ENCODE assay signal across 12 mouse cellular contexts in the genomic region with DNA sequence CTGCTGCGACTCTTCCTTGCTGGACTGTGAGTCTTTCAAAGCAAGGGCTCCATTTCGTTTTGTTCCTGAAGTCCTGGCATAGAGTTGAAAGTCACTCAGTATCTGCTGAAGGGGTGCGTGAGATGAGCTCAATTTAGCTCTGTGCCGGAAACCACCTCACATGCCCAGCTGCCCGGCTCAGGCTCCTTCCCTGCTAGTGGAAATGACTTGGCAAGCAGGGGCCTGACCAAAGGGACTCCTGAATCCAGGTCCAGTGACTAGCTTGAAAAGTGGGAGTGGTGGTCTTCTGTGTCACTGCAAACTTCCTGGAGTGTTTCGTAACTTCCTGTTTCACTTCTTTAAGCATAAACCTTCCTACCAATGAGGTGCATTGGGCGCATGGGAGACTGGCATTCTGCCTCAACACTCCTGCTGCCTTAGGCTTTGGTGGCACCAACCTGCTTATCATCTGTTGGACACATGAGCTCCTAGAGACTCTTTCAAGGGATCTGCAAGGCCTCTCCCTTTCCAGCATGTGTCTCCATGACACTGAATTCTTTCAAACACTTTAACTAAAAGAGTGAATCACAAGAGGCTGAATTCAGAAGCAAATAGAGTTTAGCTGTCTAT. TPM values are rescaled to one million over a fixed set of nuclear protein-coding genes. Genes with fewer than 3 reads are reported as not detected.
DNase-seq lines count a peak whose midpoint lies in the region; ATAC-seq lines count a peak whose summit lies in the region.
"Had no signal": no experiment of that assay in that cellular context is flagged by ENCODE, and none has a peak within 500 bp of the region (broad histone marks: within the 10 kb centered on the region; RNA-seq: fewer than 3 reads in every experiment).

No protein-coding gene starts in this region.

- peaks cover 22% of the 10 kb centered on the region for H3K4me1 ChIP-seq in heart, embryonic 11.5 days (ENCODE audit: control insufficient read depth, insufficient read depth, low read length)
- peaks cover 15% of the 10 kb centered on the region for H3K4me1 ChIP-seq in hindbrain, embryonic 12.5 days

- H3K4me3 ChIP-seq in heart, embryonic 11.5 days (ENCODE audit: low read depth, low read length), result no peak overlapping the region
- H3K4me3 ChIP-seq in hindbrain, embryonic 12.5 days, result no peak overlapping the region

- no peak overlapping the region for H3K27ac ChIP-seq in heart, embryonic 11.5 days (ENCODE audit: low read depth, low read length)
- no peak overlapping the region for H3K27ac ChIP-seq in hindbrain, embryonic 12.5 days

- no peak overlapping the region for H3K4me2 ChIP-seq in heart, embryonic 11.5 days
- no peak overlapping the region for H3K4me2 ChIP-seq in hindbrain, embryonic 12.5 days (replicated peaks)

- intact Hi-C loops in left cerebral cortex, postnatal 4 days (cut with DNase I), result no loop called here

- no peaks in the 10 kb centered on the region for H3K36me3 ChIP-seq in heart, embryonic 11.5 days (ENCODE audit: control insufficient read depth, insufficient read depth, low read length)
- no peaks in the 10 kb centered on the region for H3K36me3 ChIP-seq in hindbrain, embryonic 12.5 days

- H3K9ac ChIP-seq in heart, embryonic 11.5 days (ENCODE audit: low read depth, low read length), result no peak overlapping the region
- H3K9ac ChIP-seq in hindbrain, embryonic 12.5 days, result no peak overlapping the region

- H3K9me3 ChIP-seq in heart, embryonic 11.5 days (replicated peaks; ENCODE audit: control insufficient read depth, low read length), result no peaks in the 10 kb centered on the region
- H3K9me3 ChIP-seq in hindbrain, embryonic 12.5 days (replicated peaks), result no peaks in the 10 kb centered on the region

- ATAC-seq in heart, embryonic 11.5 days (replicated peaks; ENCODE audit: insufficient number of reproducible peaks, low FRiP score, low TSS enrichment), result no peak
- ATAC-seq in inflammation-experienced regulatory T-cells, adult 6 months, result peak; percentile 11
- no peak for ATAC-seq in hindbrain, embryonic 12.5 days (ENCODE audit: low FRiP score)
- ATAC-seq: forebrain, embryonic 14.5 days had no signal

- peak; percentile 55 to 73 for DNase-seq in heart, adult 18-20 months
- DNase-seq in CD4-positive, CD25-positive, alpha-beta regulatory T cell, adult 2 months (ENCODE audit: low read depth, low spot score), result peak; percentile 43
- peak; percentile 43 for DNase-seq in heart, adult 8-10 months (ENCODE audit: low spot score)
- no peak for DNase-seq in urinary bladder, postnatal 14 days (ENCODE audit: low spot score)
- no peak for DNase-seq in left cerebral cortex, postnatal 4 days
- DNase-seq: kidney, postnatal 14 days; lung, postnatal 14 days; retina, postnatal 1 day had no signal

- no peaks in the 10 kb centered on the region for H3K27me3 ChIP-seq in heart, embryonic 11.5 days (ENCODE audit: control insufficient read depth, insufficient read depth, low read length)
- H3K27me3 ChIP-seq in hindbrain, embryonic 12.5 days, result no peaks in the 10 kb centered on the region

- 77% methylated on average over 7 of the region's 7 CpGs for WGBS in heart, embryonic 11.5 days (ENCODE audit: insufficient replicate concordance)
- whole genome bisulfite sequencing in hindbrain, embryonic 12.5 days, result 93% methylated on average over 7 of the region's 7 CpGs

RNA-seq across cellular contexts. Expression of a gene that starts 9.7 kb away (rescaled TPM):
- total RNA-seq in heart, adult 18-20 months (2021), result 1 to 10 TPM; 1.3 to 4.7 TPM
- 2.0 and 2.1 TPM in 2 replicates for polyA plus RNA-seq in heart, embryonic 11.5 days (2014; fragmentation: Nextera tagmentation; extraction: Ambion mirVana)
- total RNA-seq in heart, adult 8-10 months (2022), result 1 to 10 TPM in 2 of 4 experiments, under 1 TPM in 2; 0.63 to 1.3 (median 0.96) TPM
- polyA plus RNA-seq in inflammation-experienced regulatory T-cells, adult 6 months (2017; shearing (Covaris generic)), result 100 to 1,000 TPM; 208 to 375 (median 335) TPM
- 2.6 and 3.6 TPM in 2 replicates for polyA plus RNA-seq in hindbrain, embryonic 12.5 days (2016; fragmentation: Nextera tagmentation; extraction: Ambion mirVana)
- total RNA-seq in left cerebral cortex, postnatal 4 days (2021), result 1 to 10 TPM; 1.0 to 2.0 TPM

RNA-seq across cellular contexts. Expression of a gene that starts 15.7 kb away (rescaled TPM):
- 10 to 100 TPM in 1 of 2 experiments, 1 to 10 TPM in 1; 8.5 to 13.5 TPM for total RNA-seq in heart, adult 18-20 months (2021)
- 0.64 and 1.2 TPM in 2 replicates for polyA plus RNA-seq in heart, embryonic 11.5 days (2014; fragmentation: Nextera tagmentation; extraction: Ambion mirVana)
- 10 to 100 TPM; 10.7 to 16.0 (median 11.5) TPM for total RNA-seq in heart, adult 8-10 months (2022)
- 10 to 100 TPM; 16.6 to 23.0 (median 20.6) TPM for polyA plus RNA-seq in inflammation-experienced regulatory T-cells, adult 6 months (2017; shearing (Covaris generic))
- polyA plus RNA-seq in hindbrain, embryonic 12.5 days (2016; fragmentation: Nextera tagmentation; extraction: Ambion mirVana), result 0.36 and 0.52 TPM in 2 replicates
- 1 to 10 TPM in 1 of 2 experiments, under 1 TPM in 1; 0.91 to 1.0 TPM for total RNA-seq in left cerebral cortex, postnatal 4 days (2021)

RNA-seq across cellular contexts. Expression of a gene that starts 23.9 kb away (rescaled TPM):
- 1 to 10 TPM; 4.1 to 5.1 TPM for total RNA-seq in heart, adult 18-20 months (2021)
- polyA plus RNA-seq in heart, embryonic 11.5 days (2014; fragmentation: Nextera tagmentation; extraction: Ambion mirVana), result 11.9 and 14.2 TPM in 2 replicates
- total RNA-seq in heart, adult 8-10 months (2022), result 1 to 10 TPM; 3.9 to 5.5 (median 4.8) TPM
- polyA plus RNA-seq in inflammation-experienced regulatory T-cells, adult 6 months (2017; shearing (Covaris generic)), result 10 to 100 TPM in 2 of 3 experiments, 1 to 10 TPM in 1; 8.2 to 16.0 (median 15.3) TPM
- polyA plus RNA-seq in hindbrain, embryonic 12.5 days (2016; fragmentation: Nextera tagmentation; extraction: Ambion mirVana), result 15.7 TPM in 2 replicates
- total RNA-seq in left cerebral cortex, postnatal 4 days (2021), result 1 to 10 TPM; 6.8 to 7.8 TPM

RNA-seq across cellular contexts. Expression of a gene that starts 38.9 kb away (rescaled TPM):
- total RNA-seq in heart, adult 18-20 months (2021), result 1 to 10 TPM; 1.1 to 2.5 TPM
- 3.2 and 3.6 TPM in 2 replicates for polyA plus RNA-seq in heart, embryonic 11.5 days (2014; fragmentation: Nextera tagmentation; extraction: Ambion mirVana)
- 1 to 10 TPM; 1.2 to 2.7 (median 1.8) TPM for total RNA-seq in heart, adult 8-10 months (2022)
- 1 to 10 TPM; 3.9 to 6.5 (median 5.1) TPM for polyA plus RNA-seq in inflammation-experienced regulatory T-cells, adult 6 months (2017; shearing (Covaris generic))
- 3.0 and 3.5 TPM in 2 replicates for polyA plus RNA-seq in hindbrain, embryonic 12.5 days (2016; fragmentation: Nextera tagmentation; extraction: Ambion mirVana)
- total RNA-seq in left cerebral cortex, postnatal 4 days (2021), result 1 to 10 TPM in 1 of 2 experiments, under 1 TPM in 1; 0.79 to 1.1 TPM

Comparison
In these comparisons a context has a peak if more than half of its experiments do, and no peak if none do; other contexts are left out.
1. DNase-seq: peak in heart, adult 18-20 months (2 of 2), CD4-positive, CD25-positive, alpha-beta regulatory T cell, adult 2 months (single experiment) and heart, adult 8-10 months (single experiment); none in urinary bladder, postnatal 14 days (single experiment) and left cerebral cortex, postnatal 4 days (single experiment).
2. RNA of a gene that starts 15.7 kb away (total RNA-seq): 8.5 to 13.5 TPM in heart, adult 18-20 months and 10.7 to 16.0 TPM in heart, adult 8-10 months; 0.91 to 1.0 TPM in left cerebral cortex, postnatal 4 days; every median in the first group is over 4 times any median in the second.